Mouse (Mus musculus): ENCODE measurements around the gene Olfr472. TPM values are rescaled to one million over a fixed set of nuclear protein-coding genes. Genes with fewer than 3 reads are reported as not detected.

Olfr472 gene
- not detected in 2 replicates for total RNA-seq (2015)
- not detected in 2 replicates for total RNA-seq (2017)

DNA sequence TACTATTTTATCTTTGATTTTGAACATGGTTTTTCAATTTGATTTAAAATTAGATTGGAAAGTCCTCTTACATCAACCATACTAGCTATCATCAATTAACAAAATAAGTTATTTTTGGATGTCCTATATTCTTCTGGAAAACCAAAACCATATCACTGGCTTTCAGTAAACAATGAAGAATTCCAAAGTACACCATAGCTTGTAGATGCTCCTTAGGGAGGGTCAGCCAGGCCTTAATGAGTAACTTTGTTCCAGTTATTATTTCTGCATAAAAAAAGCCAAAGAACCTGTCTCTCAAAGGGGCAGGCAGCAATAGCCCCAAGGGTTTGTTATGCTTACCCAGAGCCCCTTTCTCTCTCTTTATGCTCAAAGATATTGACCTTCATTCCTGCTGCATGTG, at the start of gene Olfr472:
TSS of gene Olfr472 (plus strand) at position 301 of the 400 bp plus-strand sequence.
- no peak for ATAC-seq (replicated peaks; ENCODE audit: poor library complexity)

DNA sequence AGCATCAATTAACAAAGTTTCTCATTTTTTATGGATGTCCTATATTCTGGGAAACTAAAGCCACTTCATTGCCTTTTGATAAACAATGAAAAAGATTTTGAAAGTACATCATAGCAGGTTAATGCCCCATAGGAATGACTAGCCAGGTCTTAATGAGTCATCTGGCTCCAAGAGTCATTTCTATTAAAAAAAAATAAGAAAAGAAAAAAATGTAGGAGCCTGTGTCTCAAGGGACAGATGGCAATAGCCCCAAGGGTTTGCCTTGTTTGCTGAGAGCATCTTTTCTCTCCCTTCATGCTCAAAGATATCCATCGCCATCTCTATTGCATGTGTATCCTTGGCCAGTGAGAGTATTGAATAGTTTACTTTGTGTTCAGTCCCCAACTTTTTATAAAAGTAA, 32.4 kb downstream of the Olfr472 start, which contains the start of gene Olfr473:
TSS of gene Olfr473 (plus strand) at position 301 of the 400 bp plus-strand sequence.
- ATAC-seq (replicated peaks; ENCODE audit: poor library complexity): no peak

DNA sequence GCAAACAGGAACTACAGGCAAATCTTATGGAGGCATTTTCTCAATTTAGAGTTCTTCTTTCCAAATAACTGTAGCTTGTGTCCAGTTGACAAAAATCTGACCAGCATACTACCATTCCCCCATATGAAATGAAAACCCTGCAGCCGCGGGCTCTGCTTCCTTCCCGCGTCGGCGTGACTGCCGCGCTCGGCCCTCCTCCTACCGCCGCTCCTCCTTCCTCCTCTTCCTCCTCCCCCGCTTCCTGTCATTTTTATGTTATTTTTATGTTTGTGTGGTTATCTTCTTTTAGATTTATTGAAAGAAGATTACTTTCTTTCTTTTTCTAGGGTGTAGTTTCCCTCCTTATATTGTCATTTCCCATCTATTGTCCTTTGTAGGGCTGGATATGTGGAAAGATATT, 54.8 kb downstream of the Olfr472 start:
- peak; percentile 54; the same call in 1 of the 2 replicates for ATAC-seq (replicated peaks; ENCODE audit: poor library complexity)

DNA sequence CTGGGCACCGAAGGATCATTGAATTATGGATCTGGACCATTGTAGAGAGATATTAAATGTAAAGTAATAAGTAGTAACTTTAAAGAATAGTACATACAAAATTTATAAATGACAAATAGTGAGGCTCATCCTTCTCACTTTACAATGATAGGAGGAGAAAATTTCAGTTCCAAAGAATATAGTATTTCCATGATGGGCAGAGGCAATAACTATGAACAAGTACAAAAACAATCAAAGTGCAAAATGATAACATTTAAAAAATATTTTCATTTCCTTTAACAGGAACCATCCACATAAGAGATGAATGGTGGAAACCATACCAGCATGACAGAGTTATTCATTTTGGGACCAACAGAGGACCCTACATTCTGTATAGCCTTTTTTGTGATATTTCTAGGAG, 56.6 kb downstream of the Olfr472 start, which contains the start of gene Olfr474:
TSS of gene Olfr474 (plus strand) at position 301 of the 400 bp plus-strand sequence.
- no peak for ATAC-seq (replicated peaks; ENCODE audit: poor library complexity)

Other genes with a start within 250 kb of the Olfr472 start
- not detected in 2 replicates for gene Cyb5r2, start 139.9 kb upstream of the Olfr472 start, total RNA-seq (2015)
- gene Cyb5r2, start 139.9 kb upstream of the Olfr472 start, total RNA-seq (2017): not detected in 2 replicates
- gene Ovch2, start 96.7 kb upstream of the Olfr472 start, total RNA-seq (2015): not detected in 2 replicates
- gene Ovch2, start 96.7 kb upstream of the Olfr472 start, total RNA-seq (2017): not detected in 2 replicates
- not detected in 2 replicates for gene Olfr467, start 85.6 kb upstream of the Olfr472 start, total RNA-seq (2015)
- not detected in 2 replicates for gene Olfr467, start 85.6 kb upstream of the Olfr472 start, total RNA-seq (2017)
- gene Olfr469, start 72.4 kb upstream of the Olfr472 start, total RNA-seq (2015): not detected in 2 replicates
- gene Olfr469, start 72.4 kb upstream of the Olfr472 start, total RNA-seq (2017): not detected in 2 replicates
- gene Olfr470, start 50.4 kb upstream of the Olfr472 start, total RNA-seq (2015): not detected in 2 replicates
- gene Olfr470, start 50.4 kb upstream of the Olfr472 start, total RNA-seq (2017): not detected in 2 replicates
- gene Olfr473, start 32.5 kb downstream of the Olfr472 start, total RNA-seq (2015): not detected in 2 replicates
- not detected in 2 replicates for gene Olfr473, start 32.5 kb downstream of the Olfr472 start, total RNA-seq (2017)
- not detected in 2 replicates for gene Olfr474, start 56.7 kb downstream of the Olfr472 start, total RNA-seq (2015)
- gene Olfr474, start 56.7 kb downstream of the Olfr472 start, total RNA-seq (2017): not detected in 2 replicates
- gene Olfr476, start 66.9 kb downstream of the Olfr472 start, total RNA-seq (2015): not detected in 2 replicates
- gene Olfr476, start 66.9 kb downstream of the Olfr472 start, total RNA-seq (2017): not detected in 2 replicates
- gene Olfr477, start 88.8 kb downstream of the Olfr472 start, total RNA-seq (2015): not detected in 2 replicates
- not detected in 2 replicates for gene Olfr477, start 88.8 kb downstream of the Olfr472 start, total RNA-seq (2017)
- not detected in 2 replicates for gene Olfr478, start 136.1 kb downstream of the Olfr472 start, total RNA-seq (2015)
- gene Olfr478, start 136.1 kb downstream of the Olfr472 start, total RNA-seq (2017): not detected in 2 replicates
- gene Olfr479, start 152.8 kb downstream of the Olfr472 start, total RNA-seq (2015): not detected in 2 replicates
- not detected in 2 replicates for gene Olfr479, start 152.8 kb downstream of the Olfr472 start, total RNA-seq (2017)
- gene Olfr480, start 169.4 kb downstream of the Olfr472 start, total RNA-seq (2015): not detected in 2 replicates
- gene Olfr480, start 169.4 kb downstream of the Olfr472 start, total RNA-seq (2017): not detected in 2 replicates
- not detected in 2 replicates for gene Olfr481, start 182.0 kb downstream of the Olfr472 start, total RNA-seq (2015)
- gene Olfr481, start 182.0 kb downstream of the Olfr472 start, total RNA-seq (2017): not detected in 2 replicates
- gene Olfr482, start 199.7 kb downstream of the Olfr472 start, total RNA-seq (2015): not detected in 2 replicates
- 0.04 TPM in 1 of 2 replicates, not detected in the other for gene Olfr482, start 199.7 kb downstream of the Olfr472 start, total RNA-seq (2017)
- gene Olfr483, start 202.9 kb downstream of the Olfr472 start, total RNA-seq (2015): not detected in 2 replicates
- gene Olfr483, start 202.9 kb downstream of the Olfr472 start, total RNA-seq (2017): not detected in 2 replicates
- gene Olfr484, start 229.5 kb downstream of the Olfr472 start, total RNA-seq (2015): not detected in 2 replicates
- not detected in 2 replicates for gene Olfr484, start 229.5 kb downstream of the Olfr472 start, total RNA-seq (2017)